Mouse (Mus musculus) adrenal gland (tissue): ENCODE data around the gene Capn9.

ENCODE experiments used
- intact Hi-C: fragments of 180-260 bp; cut with DNase I; formaldehyde crosslinking; loops from one replicate; pipeline ENCODE4 v1.15.1; 2025

Capn9 gene

GRCm38 (mm10) chr8:124635247-124635502 lies 59.3 kb downstream of the Capn9 start:
- intact Hi-C loops, result no loop called here

- intact Hi-C loops, result no loop called here
These were observed 65.7 kb downstream of the Capn9 start for GRCm38 (mm10) chr8:124641599-124641998.

- intact Hi-C loops, result no loop called here
These were observed 67.8 kb downstream of the Capn9 start for GRCm38 (mm10) chr8:124643540-124644339.

- intact Hi-C loops, result no loop called here
These were observed 72.4 kb downstream of the Capn9 start for GRCm38 (mm10) chr8:124648311-124648710.

- intact Hi-C loops, result no loop called here
These were observed 75.9 kb downstream of the Capn9 start for GRCm38 (mm10) chr8:124651776-124652175.

- intact Hi-C loops, result no loop called here
These were observed 76.6 kb downstream of the Capn9 start for GRCm38 (mm10) chr8:124652546-124652945.

GRCm38 (mm10) chr8:124653568-124654475 lies 77.9 kb downstream of the Capn9 start:
- intact Hi-C loops, result no loop called here

- intact Hi-C loops, result no loop called here
These were observed 82.0 kb downstream of the Capn9 start for GRCm38 (mm10) chr8:124657961-124658360.

GRCm38 (mm10) chr8:124658415-124658814 lies 82.5 kb downstream of the Capn9 start:
- intact Hi-C loops, result no loop called here

GRCm38 (mm10) chr8:124661781-124662180 lies 85.9 kb downstream of the Capn9 start:
- intact Hi-C loops, result no loop called here

GRCm38 (mm10) chr8:124662446-124663111 lies 86.7 kb downstream of the Capn9 start:
- intact Hi-C loops, result no loop called here

- intact Hi-C loops, result no loop called here
These were observed 87.4 kb downstream of the Capn9 start, which contains the start of gene 2310022B05Rik for GRCm38 (mm10) chr8:124663112-124663873. Gene 2310022B05Rik, minus strand, starts transcription at chr8:124663369.

- intact Hi-C loops, result no loop called here
These were observed 87.9 kb downstream of the Capn9 start for GRCm38 (mm10) chr8:124663874-124664230.

GRCm38 (mm10) chr8:124664414-124664813 lies 88.5 kb downstream of the Capn9 start:
- intact Hi-C loops, result no loop called here
